Mouse (Mus musculus) MEL (cell line): ENCODE measurements around the gene Acot11. TPM values are rescaled to one million over a fixed set of nuclear protein-coding genes. Genes with fewer than 3 reads are reported as not detected.

Experiments used
- DNase-seq: peaks from one replicate; pipeline ENCODE4 v3.0.0; 2011; ENCODE audit warnings: low read depth, low spot score
- H3K27ac ChIP-seq: 2 replicates; pipeline ENCODE4 v1.5.1; 2012; ENCODE audit warnings: low read depth, mild to moderate bottlenecking, control low read depth, low read length, moderate library complexity; ENCODE audit not compliant: control insufficient read depth
- H3K27me3 ChIP-seq, 2 experiments: fragments of 150-350 bp in 1 of 2; sonication (generic) in 1 of 2; 2 replicates each; pipeline ENCODE4 v1.6.1; 2012; ENCODE audit warnings: low read length in 2 of 2, mild to moderate bottlenecking in 2 of 2, improper control_type of control experiment in 1 of 2, moderate library complexity in 1 of 2; ENCODE audit not compliant: insufficient read depth in 2 of 2, control insufficient read depth in 1 of 2
- H3K36me3 ChIP-seq, 2 experiments: 2 replicates each; pipeline ENCODE4 v1.6.1; 2012 to 2014; ENCODE audit warnings: low read length in 2 of 2, improper control_type of control experiment in 1 of 2, inconsistent platforms in 1 of 2, mild to moderate bottlenecking in 1 of 2; ENCODE audit not compliant: insufficient read depth in 2 of 2, control insufficient read depth in 1 of 2
- H3K4me1 ChIP-seq, 2 experiments: fragments of 150-350 bp in 1 of 2; sonication (generic) in 1 of 2; 2 replicates each; pipeline ENCODE4 v1.6.1; 2012; ENCODE audit warnings: low read length in 2 of 2, improper control_type of control experiment in 1 of 2, mild to moderate bottlenecking in 1 of 2; ENCODE audit not compliant: insufficient read depth in 2 of 2, control insufficient read depth in 1 of 2
- H3K4me3 ChIP-seq, 2 experiments: fragments of 150-350 bp in 1 of 2; sonication (generic) in 1 of 2; 2 replicates each; pipeline ENCODE4 v1.5.1; 2012; ENCODE audit warnings: low read depth in 2 of 2, low read length in 2 of 2, mild to moderate bottlenecking in 2 of 2, moderate library complexity in 2 of 2, control low read depth in 1 of 2, improper control_type of control experiment in 1 of 2; ENCODE audit not compliant: control insufficient read depth in 1 of 2, insufficient read depth in 1 of 2
- H3K79me2 ChIP-seq: 2 replicates; pipeline ENCODE4 v1.6.1; 2012; ENCODE audit warnings: mild to moderate bottlenecking, low read length, moderate library complexity; ENCODE audit not compliant: control insufficient read depth, poor library complexity, insufficient read depth
- H3K9ac ChIP-seq: 2 replicates; pipeline ENCODE4 v1.6.1; 2012; ENCODE audit warnings: low read depth, mild to moderate bottlenecking, control low read depth, low read length, moderate library complexity; ENCODE audit not compliant: control insufficient read depth, poor library complexity, severe bottlenecking
- H3K9me3 ChIP-seq: fragments of 150-350 bp; sonication (generic); replicated peaks from 2 replicates; pipeline ENCODE4 v1.6.1; 2012; ENCODE audit warnings: mild to moderate bottlenecking, low read length, improper control_type of control experiment, moderate library complexity; ENCODE audit not compliant: insufficient read depth
- CHD1 ChIP-seq: IDR thresholded peaks from 2 replicates; pipeline ENCODE4 v1.6.1; 2012; ENCODE audit warnings: low read depth, mild to moderate bottlenecking, inconsistent platforms, low read length, improper control_type of control experiment
- CTCF ChIP-seq, 3 experiments: IDR thresholded peaks in 2 of 3; conservative IDR thresholded peaks in 1 of 3; 2 replicates each; pipeline ENCODE4 v1.5.1; 2011 to 2012; ENCODE audit warnings: low read length in 3 of 3, low read depth in 2 of 3, mild to moderate bottlenecking in 2 of 3, improper control_type of control experiment in 1 of 3, inconsistent platforms in 1 of 3, mixed read lengths in 1 of 3, moderate library complexity in 1 of 3; ENCODE audit not compliant: control insufficient read depth in 1 of 3, insufficient read depth in 1 of 3, poor library complexity in 1 of 3, severe bottlenecking in 1 of 3
- ELF1 ChIP-seq: IDR thresholded peaks from 2 replicates; pipeline ENCODE4 v1.6.1; 2014; ENCODE audit warnings: low read depth, mild to moderate bottlenecking, inconsistent platforms, low read length, improper control_type of control experiment, moderate library complexity
- ETS1 ChIP-seq: IDR thresholded peaks from 2 replicates; pipeline ENCODE4 v1.6.1; 2012; ENCODE audit warnings: low read depth, mild to moderate bottlenecking, inconsistent platforms, low read length, improper control_type of control experiment, moderate library complexity
- GATA1 ChIP-seq: IDR thresholded peaks from 2 replicates; pipeline ENCODE4 v1.6.1; 2011; ENCODE audit warnings: low read depth, low read length, improper control_type of control experiment
- JUND ChIP-seq: IDR thresholded peaks from 2 replicates; pipeline ENCODE4 v1.6.1; 2011; ENCODE audit warnings: low read depth, mild to moderate bottlenecking, improper control_type of control experiment, low read length
- KAT2A ChIP-seq: conservative IDR thresholded peaks from 2 replicates; pipeline ENCODE4 v1.6.1; 2012; ENCODE audit warnings: low read depth, low read length, improper control_type of control experiment, inconsistent platforms
- MAFK ChIP-seq: IDR thresholded peaks from 2 replicates; pipeline ENCODE4 v1.6.1; 2011; ENCODE audit warnings: low read depth, mild to moderate bottlenecking, low read length, improper control_type of control experiment, borderline replicate concordance
- MAX ChIP-seq: IDR thresholded peaks from 2 replicates; pipeline ENCODE4 v1.6.1; 2011; ENCODE audit warnings: low read length, improper control_type of control experiment
- MEF2A ChIP-seq: IDR thresholded peaks from 2 replicates; pipeline ENCODE4 v1.6.1; 2014; ENCODE audit warnings: low read depth, mild to moderate bottlenecking, inconsistent platforms, low read length, improper control_type of control experiment; ENCODE audit not compliant: poor library complexity, insufficient replicate concordance, severe bottlenecking; ENCODE audit errors: extremely low read depth
- MXI1 ChIP-seq: IDR thresholded peaks from 2 replicates; pipeline ENCODE4 v1.6.1; 2011; ENCODE audit warnings: mild to moderate bottlenecking, low read depth, low read length, improper control_type of control experiment
- MYC ChIP-seq: IDR thresholded peaks from 2 replicates; pipeline ENCODE4 v1.6.1; 2011; ENCODE audit warnings: low read depth, mild to moderate bottlenecking, low read length, improper control_type of control experiment, moderate library complexity
- NELFE ChIP-seq: IDR thresholded peaks from 2 replicates; pipeline ENCODE4 v1.6.1; 2011; ENCODE audit warnings: low read depth, low read length, improper control_type of control experiment
- NRF1 ChIP-seq: IDR thresholded peaks from 2 replicates; pipeline ENCODE4 v1.6.1; 2014; ENCODE audit warnings: low read depth, mild to moderate bottlenecking, inconsistent platforms, low read length, improper control_type of control experiment, moderate library complexity; ENCODE audit not compliant: poor library complexity, insufficient read depth, severe bottlenecking
- POLR2AphosphoS2 ChIP-seq: IDR thresholded peaks from 2 replicates; pipeline ENCODE4 v1.6.1; 2011; ENCODE audit warnings: low read length, improper control_type of control experiment
- RAD21 ChIP-seq: IDR thresholded peaks from 2 replicates; pipeline ENCODE4 v1.6.1; 2011; ENCODE audit warnings: mild to moderate bottlenecking, low read depth, low read length, improper control_type of control experiment
- RCOR1 ChIP-seq: IDR thresholded peaks from 2 replicates; pipeline ENCODE4 v1.6.1; 2012; ENCODE audit warnings: low read depth, mild to moderate bottlenecking, inconsistent platforms, low read length, improper control_type of control experiment
- SMC3 ChIP-seq: IDR thresholded peaks from 2 replicates; pipeline ENCODE4 v1.6.1; 2011; ENCODE audit warnings: low read depth, low read length, improper control_type of control experiment
- TAL1 ChIP-seq: IDR thresholded peaks from 2 replicates; pipeline ENCODE4 v1.6.1; 2012; ENCODE audit warnings: mild to moderate bottlenecking, inconsistent platforms, low read length, moderate library complexity, mixed read lengths
- TCF12 ChIP-seq: IDR thresholded peaks from 2 replicates; pipeline ENCODE4 v1.6.1; 2014; ENCODE audit warnings: low read depth, mild to moderate bottlenecking, inconsistent platforms, low read length, improper control_type of control experiment, moderate library complexity
- USF2 ChIP-seq, 2 experiments: IDR thresholded peaks; 2 replicates each; pipeline ENCODE4 v1.6.1; 2011 to 2012; ENCODE audit warnings: improper control_type of control experiment in 2 of 2, low read length in 2 of 2, borderline replicate concordance in 1 of 2, inconsistent platforms in 1 of 2, low read depth in 1 of 2, mild to moderate bottlenecking in 1 of 2; ENCODE audit not compliant: insufficient read depth in 1 of 2
- ZC3H11A ChIP-seq: IDR thresholded peaks from 2 replicates; pipeline ENCODE4 v1.6.1; 2012; ENCODE audit warnings: low read depth, mild to moderate bottlenecking, inconsistent platforms, low read length, improper control_type of control experiment
- ZMIZ1 ChIP-seq: IDR thresholded peaks from 2 replicates; pipeline ENCODE4 v1.6.1; 2012; ENCODE audit warnings: low read depth, mild to moderate bottlenecking, inconsistent platforms, low read length, improper control_type of control experiment, moderate library complexity
- polyA plus RNA-seq, 2 experiments: library from polyadenylated mRNA; stranded (reverse) in 1 of 2; unstranded in 1 of 2; fragments of >175 nt in 1 of 2; fragments of >200 nt in 1 of 2; gene quantifications; 2 replicates each; pipeline versions ENCODE4 v1.2.1 to v1.2.4; 2012; ENCODE audit warnings: low replicate concordance in 2 of 2, low read depth in 1 of 2; ENCODE audit not compliant: insufficient read length in 2 of 2, insufficient read depth in 1 of 2, missing spikeins in 1 of 2
- total RNA-seq: library from RNA; depleted of rRNA; stranded (reverse); fragments of 300-350 nt; gene quantifications from 2 replicates; pipeline ENCODE4 v1.2.3, GENCODE M21; 2012

Acot11 gene
- total and polyA plus RNA-seq, 3 experiments = 1.5 to 2.5 TPM; not detected in 1

- Histone ChIP-seq H3K27me3 (no peaks in the 10 kb centered on the region), H3K79me2 (no peaks in the 10 kb centered on the region), H3K36me3 (no peaks in the 10 kb centered on the region), H3K9ac (no peak overlapping the region), H3K4me3 (no peak overlapping the region), H3K27ac (no peak overlapping the region), H3K9me3 (no peaks in the 10 kb centered on the region), H3K4me1 (no peaks in the 10 kb centered on the region)
- TF ChIP-seq MEF2A (no peak), RAD21 (peak; percentile 58), MXI1 (no peak), ZC3H11A (peak; percentile 67), CHD1 (no peak), SMC3 (peak; percentile 77), CTCF (IDR thresholded peaks at IDR 0.05 in 2 of 3, conservative IDR thresholded peaks at IDR 0.05 in 1 of 3; ENCODE audit: control insufficient read depth in 1 of 3, insufficient read depth in 1 of 3, low read depth in 2 of 3, low read length in 3 of 3, poor library complexity in 1 of 3, severe bottlenecking in 1 of 3) (peak; percentile 67 to 75 (median 67))
- DNase-seq = peak; percentile 33
Observed at GRCm38 (mm10) chr4:106749699-106750098, 55.1 kb downstream of the Acot11 start.

- Histone ChIP-seq H3K27me3 (no peaks in the 10 kb centered on the region), H3K27ac (no peak overlapping the region), H3K79me2 (no peaks in the 10 kb centered on the region), H3K4me3 (no peak overlapping the region)
- TF ChIP-seq JUND (no peak), MAFK (no peak), POLR2AphosphoS2 (no peak), NELFE (no peak), NRF1 (no peak), CHD1 (no peak), ETS1 (no peak), ELF1 (no peak)
- TF ChIP-seq, all 39 proteins: peak for 0
- H3K9me3 ChIP-seq = no peaks in the 10 kb centered on the region
- no peaks in the 10 kb centered on the region for H3K36me3 ChIP-seq
- no peaks in the 10 kb centered on the region for H3K4me1 ChIP-seq
- DNase-seq = no peak
- H3K9ac ChIP-seq = no peak overlapping the region
Observed at GRCm38 (mm10) chr4:106747001-106747580, 57.7 kb downstream of the Acot11 start.

- H3K9me3 ChIP-seq = no peaks in the 10 kb centered on the region
- no peaks in the 10 kb centered on the region for H3K36me3 ChIP-seq
- no peak overlapping the region for H3K4me3 ChIP-seq
- no peaks in the 10 kb centered on the region for H3K79me2 ChIP-seq
- no peaks in the 10 kb centered on the region for H3K27me3 ChIP-seq
- no peak for DNase-seq
- no peak overlapping the region for H3K9ac ChIP-seq
- no peaks in the 10 kb centered on the region for H3K4me1 ChIP-seq
- TF ChIP-seq ZMIZ1 = no peak
- TF ChIP-seq USF2 (IDR thresholded peaks at IDR 0.05; ENCODE audit: borderline replicate concordance in 1 of 2, insufficient read depth in 1 of 2, low read depth in 1 of 2, low read length in 2 of 2) = no peak
- no peak for TF ChIP-seq MEF2A
- TF ChIP-seq ETS1 = no peak
- TF ChIP-seq GATA1 = no peak
- TF ChIP-seq KAT2A = no peak
- no peak for TF ChIP-seq RAD21
- no peak for TF ChIP-seq MXI1
- TF ChIP-seq CHD1 = no peak
- TF ChIP-seq MYC = no peak
- TF ChIP-seq TAL1 = no peak
- no peak for TF ChIP-seq MAX
- TF ChIP-seq TCF12 = no peak
- TF ChIP-seq CTCF (IDR thresholded peaks at IDR 0.05 in 2 of 3, conservative IDR thresholded peaks at IDR 0.05 in 1 of 3; ENCODE audit: control insufficient read depth in 1 of 3, insufficient read depth in 1 of 3, low read depth in 2 of 3, low read length in 3 of 3, poor library complexity in 1 of 3, severe bottlenecking in 1 of 3) = no peak
- no peak for TF ChIP-seq RCOR1
- TF ChIP-seq ELF1 = no peak
- TF ChIP-seq NELFE = no peak
- no peak overlapping the region for H3K27ac ChIP-seq
Observed at GRCm38 (mm10) chr4:106745862-106746261, 58.9 kb downstream of the Acot11 start.
